Mouse (Mus musculus) granulocyte monocyte progenitor cell, adult 5-6 weeks (primary cell): ENCODE measurements at regions not wholly inside any gene's neighbourhood (a gene's known extent, or its start where the extent isn't known, plus 50 kb on each side); places are given as distances from the start of the nearest gene placed in this dataset.

Source experiments
- ATAC-seq: replicated peaks from 2 replicates; pipeline ENCODE4 v1.8.0; 2016; ENCODE audit warnings: mild to moderate bottlenecking, moderate TSS enrichment, inconsistent platforms; ENCODE audit not compliant: poor library complexity, severe bottlenecking

DNA sequence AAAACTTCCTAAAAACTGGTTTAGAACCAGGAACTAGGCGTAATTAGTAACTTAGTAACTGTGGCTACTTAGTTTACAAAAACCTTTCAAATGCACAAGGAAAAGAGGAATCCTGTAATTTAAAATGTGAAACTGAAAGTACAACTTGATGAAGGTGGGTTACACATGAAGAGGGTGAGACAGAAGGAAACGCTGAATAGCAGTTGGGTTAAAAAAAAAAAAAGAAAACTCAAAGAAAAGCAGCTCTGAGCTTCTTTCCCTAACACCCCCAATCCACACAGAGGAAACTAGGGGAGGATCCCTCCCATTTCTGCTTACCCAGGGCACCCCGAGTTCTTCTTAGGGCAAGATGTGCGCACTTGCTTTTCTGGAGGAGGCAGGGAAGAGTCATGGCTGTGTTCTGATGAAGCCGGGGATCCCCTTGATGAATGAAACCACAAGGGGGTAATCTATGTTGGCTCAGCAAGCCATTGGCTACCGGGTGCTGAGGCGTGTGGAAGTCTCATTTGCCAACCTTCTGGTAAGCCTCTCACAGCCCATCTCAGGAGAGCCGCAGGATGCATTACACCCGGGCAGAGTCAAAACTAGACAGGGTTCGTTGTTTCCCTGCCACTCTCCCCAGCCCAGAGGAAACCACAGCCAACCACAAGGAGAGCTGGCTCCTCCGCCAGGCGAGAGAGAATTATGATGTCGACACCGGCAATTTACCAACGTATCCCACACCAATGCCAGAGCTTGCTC is 167.4 kb upstream of the Klf14 start:
- peak; percentile 73 for ATAC-seq

DNA sequence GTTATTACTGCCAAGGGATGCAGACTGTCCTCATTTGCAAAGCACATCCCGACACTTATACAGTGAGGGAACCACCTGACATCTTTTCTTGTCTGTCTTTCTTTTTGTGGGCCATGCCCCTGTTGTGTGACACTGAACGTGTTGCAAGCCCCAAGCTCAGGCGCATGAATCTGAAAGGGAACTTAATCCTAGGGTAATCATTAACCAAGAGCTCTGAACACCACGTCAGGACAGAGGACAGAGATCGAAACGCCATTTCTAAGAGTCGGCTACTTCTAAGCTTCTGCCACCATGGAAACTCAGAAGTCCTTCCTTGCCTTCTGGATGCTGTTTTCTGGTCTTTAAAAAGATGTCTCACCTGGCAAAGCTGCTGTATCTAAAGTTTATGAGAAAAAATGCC is 170.3 kb upstream of the Klf14 start:
- no peak for ATAC-seq

DNA sequence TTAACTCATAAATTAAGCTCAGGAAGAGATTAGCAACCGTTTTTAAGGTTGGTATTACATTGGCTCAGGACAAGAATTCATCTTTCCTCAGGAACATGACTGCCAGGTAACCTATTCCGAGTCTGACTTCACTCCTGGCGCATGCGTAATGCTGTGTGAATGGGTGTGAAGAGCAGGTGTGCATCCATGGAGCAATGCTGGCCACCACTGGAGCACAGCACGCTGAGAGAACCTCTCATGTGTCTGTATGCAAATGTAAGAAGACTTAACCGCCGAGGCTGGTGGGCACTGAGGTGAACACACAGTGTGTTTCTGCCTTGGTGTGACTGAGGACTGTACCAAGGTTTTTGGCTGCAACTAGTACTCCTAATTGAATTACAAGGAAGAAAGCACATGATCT is 171.1 kb upstream of the Klf14 start:
- no peak for ATAC-seq

DNA sequence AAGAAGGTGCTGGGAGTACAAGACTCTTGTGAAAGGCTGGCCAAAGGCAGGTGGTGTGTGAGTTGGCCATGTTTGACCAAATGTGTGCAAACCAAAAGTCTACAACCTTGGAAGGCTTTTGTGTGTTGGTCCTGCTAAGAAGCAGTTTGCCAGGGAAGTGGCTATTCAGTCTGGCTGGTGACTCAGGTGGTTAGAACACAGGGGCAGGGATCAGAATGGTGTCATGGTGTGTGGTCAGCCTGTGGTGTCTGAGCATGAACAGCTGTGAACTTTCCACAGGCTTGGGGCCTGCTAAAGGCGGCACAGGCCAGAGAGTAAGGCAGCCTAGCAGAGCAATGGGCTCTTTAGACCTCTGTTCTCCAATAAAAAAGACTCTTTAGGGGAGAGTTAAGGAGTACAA is 171.6 kb upstream of the Klf14 start:
- no peak for ATAC-seq

DNA sequence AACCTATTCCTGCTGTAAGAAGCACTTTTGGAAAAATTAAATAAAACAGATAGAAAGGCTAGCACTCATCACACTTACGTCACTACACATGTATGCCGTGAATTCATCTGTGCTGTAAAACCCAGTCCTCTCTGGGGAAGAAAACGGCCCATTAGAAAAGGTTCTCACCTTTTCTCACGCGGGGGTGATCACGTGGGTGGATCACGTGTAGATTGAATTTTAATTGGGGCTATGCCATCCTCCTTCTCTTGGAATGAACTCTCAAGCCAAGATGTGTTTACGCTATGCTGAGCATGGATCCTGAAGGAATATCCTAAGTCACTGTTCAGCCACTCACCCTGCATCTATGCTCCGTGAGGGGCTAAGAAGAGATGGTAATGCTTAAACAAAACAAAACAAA is 172.8 kb upstream of the Klf14 start:
- no peak for ATAC-seq

DNA sequence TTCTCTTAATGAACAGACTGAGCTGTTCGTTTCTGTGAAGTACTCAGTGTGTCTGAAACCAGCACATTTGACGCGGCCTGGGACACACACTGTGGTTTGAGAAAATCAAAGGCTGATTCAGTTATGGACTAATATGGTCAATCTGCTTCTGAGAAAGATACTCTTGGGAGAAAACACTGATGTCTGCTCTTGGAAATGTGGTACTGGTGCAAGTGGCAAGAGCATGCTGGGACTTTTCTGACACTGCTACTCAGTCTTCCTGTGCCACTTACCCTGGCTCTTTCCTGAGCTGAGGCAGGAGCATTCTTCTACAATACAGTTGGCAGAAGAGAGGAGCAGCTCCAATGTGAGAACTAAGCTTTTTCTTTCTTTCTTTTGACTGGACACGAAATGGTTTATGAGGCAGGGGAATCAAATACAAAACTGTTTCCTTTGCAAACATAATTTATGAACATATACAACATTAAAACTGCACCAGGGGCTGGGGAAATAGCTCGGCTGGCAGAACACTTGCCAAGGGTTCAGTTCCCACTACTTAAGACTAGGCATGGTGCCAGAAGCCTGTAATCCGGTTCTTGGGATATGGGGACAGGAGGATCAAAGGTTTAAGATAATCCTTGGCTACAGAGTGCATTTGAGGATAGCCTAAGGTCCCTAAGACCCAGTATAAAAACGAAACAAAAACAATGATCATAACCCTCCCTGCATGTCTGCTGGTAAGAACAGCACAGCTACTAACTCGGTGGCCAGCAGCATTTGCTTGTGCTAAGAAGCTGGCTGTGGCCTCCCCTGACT is 173.7 kb upstream of the Klf14 start:
- ATAC-seq, result no peak

DNA sequence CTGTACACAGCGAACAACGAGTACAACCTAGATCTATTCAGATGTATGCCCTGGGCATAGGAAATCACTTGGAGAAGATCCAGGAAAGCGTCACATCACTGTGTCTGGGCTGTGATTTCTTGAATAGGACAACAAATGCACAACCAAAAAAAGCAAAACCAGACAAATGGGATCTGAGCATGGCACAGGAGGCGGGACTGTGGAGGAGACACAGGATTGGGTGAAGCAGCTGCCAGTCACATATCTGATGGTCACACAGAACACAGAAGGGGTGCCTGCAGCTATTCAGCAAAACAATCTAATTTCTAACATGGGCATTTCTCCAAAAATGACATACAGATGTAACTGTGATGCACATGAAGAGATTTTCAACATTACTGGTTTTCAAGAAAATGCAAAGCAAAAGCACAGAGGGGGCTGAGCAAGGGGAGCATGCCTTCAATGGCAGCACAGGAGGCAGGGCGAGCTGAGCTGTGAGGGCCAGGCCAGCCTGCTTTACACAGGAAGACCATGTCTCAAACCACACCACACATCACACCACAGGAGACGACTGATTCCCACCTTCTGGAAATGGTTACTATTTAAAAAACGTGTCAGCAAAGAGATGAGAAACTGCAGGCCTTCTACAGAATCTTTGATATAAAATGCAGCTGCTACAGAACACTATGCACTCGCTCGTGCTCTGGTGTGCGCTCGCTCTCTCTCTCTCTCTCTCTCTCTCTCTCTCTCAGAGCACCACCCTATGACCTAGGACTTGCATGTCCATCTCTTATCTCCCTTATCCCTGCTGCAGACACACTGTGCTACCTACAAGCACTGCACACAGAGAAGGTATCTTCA is 175.2 kb upstream of the Klf14 start:
- no peak for ATAC-seq

DNA sequence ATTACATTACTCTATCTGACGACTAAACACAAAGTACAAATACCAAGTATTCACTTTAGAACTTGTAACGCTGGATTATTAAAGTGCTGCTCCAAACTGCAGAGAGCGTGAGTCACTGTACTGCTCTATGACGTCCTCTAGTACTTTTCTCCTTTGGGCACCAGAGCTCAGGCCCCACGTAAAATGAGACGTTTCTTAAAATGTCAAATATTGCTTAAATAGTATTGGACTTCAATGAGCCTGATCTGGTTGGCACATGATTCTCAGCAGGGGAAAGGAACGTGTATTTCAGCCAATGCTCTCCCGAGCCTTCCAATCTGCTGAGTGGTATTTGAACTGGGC is 175.8 kb upstream of the Klf14 start:
- ATAC-seq, result no peak

DNA sequence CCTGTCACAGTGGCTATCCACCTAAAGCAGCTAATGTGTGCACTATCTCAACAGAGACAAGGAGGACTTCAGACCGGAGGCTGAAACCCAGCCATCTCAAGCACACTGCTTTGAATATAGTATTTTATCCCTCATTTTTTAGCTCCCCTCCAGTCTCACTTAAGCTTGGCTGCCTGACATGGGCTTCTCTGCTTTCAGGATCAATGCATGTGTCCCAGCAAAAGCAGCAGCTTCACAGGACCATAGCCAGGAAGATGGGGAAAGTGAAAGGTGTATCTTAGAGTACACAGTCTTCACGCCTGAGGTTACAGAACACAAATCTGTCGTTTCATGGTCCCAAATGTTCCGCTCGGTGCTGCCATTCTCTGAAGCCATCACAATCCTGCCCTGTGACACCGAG is 176.7 kb upstream of the Klf14 start:
- ATAC-seq, result no peak

DNA sequence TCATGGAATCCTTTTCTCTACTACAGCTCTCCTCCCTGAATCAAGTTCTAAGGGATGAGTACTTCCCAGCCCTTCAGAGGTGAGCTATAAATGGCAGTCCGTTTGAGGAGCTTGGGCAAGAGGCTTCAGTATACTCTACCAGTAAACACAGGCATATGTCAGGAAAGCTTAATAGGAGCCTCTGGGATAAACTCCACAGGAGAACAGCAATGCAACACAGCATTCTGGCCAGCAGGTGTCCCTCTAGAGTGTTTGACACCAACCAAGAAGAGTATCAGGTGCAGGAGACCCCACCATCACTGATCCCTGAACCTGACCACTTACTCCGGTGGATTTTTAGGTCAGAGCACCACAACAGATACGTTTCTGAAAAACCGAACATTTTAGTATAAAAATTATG is 178.0 kb upstream of the Klf14 start:
- ATAC-seq, result peak; percentile 61; the same call in 1 of the 2 replicates

DNA sequence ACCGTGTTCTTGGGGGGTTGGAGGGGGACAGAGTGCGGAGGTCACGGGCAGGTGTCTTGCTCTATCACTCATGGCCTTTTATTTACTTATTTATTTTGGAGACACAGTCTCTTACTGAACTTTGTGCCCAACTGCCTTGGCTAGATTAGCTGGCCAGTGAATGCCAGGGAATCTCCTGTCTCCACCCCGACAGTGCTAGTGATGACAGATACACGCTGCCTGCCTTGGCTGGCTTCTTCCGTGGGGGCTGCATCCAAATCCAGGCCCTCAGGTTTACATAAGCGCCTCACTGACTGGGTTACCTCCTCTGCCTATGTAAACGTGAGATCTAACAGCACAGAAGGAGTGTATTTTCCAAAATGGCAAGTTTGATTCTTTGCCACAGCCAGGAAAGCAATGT is 178.5 kb upstream of the Klf14 start:
- no peak for ATAC-seq

DNA sequence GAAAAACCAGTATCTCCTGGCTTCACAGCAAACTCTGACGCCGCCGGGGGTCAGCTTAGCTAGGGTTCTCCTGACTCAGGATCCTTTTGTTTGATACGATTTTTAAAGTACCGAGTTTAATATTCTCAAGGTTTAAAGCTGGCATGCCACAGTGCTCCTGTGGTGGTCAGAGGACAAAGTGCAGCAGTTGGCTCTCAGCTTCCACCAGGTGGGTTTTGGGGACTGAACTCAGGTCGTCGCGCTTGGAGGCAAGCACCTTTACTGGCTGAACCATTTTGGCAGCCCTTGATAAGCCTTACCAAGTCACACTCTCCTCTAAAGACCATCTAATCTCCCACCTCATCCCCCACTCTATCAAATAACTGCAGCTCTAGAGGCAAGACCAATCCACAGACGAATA is 181.1 kb upstream of the Klf14 start:
- no peak for ATAC-seq

DNA sequence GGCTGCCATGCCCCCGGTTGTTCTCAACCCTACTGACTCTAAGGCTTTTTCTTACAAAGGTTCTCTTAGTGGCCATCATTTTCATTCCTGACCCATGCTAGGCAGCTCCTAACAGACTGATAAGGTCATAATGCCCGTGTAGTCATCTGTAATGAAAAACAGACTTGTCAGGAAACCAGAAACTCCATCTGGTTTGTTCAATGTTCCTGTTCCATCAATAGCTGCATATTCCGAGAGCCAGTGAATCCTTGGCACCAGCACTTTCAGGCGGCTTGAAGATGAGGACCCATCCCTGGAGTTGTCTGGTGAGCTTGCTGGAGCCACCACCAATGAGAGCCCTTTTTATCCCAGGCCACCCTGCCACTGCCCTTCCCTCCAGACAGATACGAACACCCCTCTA is 181.7 kb upstream of the Klf14 start:
- no peak for ATAC-seq

DNA sequence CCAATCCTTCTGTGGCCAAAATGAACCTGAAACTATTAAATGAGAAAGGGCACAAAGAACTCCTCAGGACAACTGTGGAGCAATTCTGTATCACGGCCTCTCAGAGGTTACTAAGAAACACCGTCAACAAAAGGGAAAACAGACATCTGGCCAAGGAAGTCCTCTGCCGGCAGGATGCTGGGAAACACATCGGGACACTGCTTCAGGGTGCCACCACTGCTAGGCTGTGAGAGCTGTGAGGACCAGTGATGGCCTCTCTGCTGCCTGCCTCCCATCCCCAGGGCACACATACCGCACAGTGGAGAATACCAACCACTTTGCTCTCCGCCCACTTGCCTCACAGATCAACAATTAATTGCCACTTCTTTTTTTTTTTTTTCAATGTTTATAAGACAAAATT is 182.6 kb upstream of the Klf14 start:
- ATAC-seq, result no peak

DNA sequence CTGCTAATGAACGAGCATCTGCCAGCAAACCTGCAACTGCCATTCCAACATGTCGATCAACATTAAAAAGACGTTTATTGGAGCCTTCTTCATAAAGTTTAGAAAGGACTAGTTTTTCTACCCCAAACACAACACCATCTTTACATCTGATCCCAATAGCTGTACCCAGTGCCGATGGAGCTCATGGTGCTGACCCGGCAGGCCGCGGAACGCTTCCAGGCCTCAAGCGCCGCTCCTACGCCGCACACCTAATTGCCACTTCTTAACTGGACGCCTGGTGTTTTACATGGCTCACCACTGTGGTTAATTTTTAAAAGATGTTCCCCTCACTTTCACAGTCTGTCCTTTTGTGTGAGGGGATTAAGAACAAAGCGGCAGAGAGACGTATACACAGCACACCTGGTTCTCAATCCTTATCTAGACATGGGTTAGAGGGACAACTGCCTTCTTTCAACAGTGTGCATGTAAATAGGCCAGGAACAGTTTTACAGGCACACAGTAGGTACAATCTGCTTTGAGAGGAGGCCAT is 183.7 kb upstream of the Klf14 start:
- ATAC-seq, result peak; percentile 53

DNA sequence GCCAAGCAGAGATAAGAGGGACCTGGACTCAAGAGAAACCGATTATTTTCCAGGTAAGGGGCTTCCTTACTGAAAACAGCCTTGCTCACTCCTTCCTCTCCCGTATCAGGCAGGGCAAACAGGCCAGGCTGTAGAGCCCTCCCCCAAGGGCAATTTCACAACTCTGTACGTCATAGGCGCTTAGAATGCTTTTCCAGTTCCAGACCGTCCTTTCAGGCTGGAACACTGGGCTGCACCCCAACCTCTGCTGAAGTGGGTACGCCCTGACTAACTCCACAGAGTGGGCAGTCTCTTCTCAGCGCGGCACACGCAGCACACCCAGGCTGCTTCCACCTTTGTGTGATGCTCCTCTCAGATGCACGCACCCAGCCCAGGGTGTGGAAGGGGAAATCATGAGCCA is 186.8 kb upstream of the Klf14 start:
- peak; percentile 81 for ATAC-seq

DNA sequence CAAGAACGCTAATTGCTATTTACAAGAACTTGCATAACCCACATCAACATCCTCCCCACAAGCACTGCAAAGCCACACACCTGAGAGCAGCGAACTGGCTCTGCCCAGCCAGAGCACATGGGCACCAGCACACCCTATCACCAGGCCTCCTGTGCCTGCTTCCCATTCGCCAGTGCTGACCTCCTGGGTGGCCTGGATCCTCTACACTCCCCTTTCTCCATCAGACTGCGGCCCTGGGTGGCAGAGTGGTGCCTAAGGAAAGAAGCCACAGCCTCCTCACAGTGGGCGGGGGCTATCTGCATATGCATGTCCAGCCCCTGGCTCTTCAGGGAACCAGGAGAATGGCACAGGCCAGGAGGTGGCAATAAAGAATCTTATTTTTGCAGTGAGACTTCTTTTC is 187.9 kb upstream of the Klf14 start:
- ATAC-seq, result no peak

DNA sequence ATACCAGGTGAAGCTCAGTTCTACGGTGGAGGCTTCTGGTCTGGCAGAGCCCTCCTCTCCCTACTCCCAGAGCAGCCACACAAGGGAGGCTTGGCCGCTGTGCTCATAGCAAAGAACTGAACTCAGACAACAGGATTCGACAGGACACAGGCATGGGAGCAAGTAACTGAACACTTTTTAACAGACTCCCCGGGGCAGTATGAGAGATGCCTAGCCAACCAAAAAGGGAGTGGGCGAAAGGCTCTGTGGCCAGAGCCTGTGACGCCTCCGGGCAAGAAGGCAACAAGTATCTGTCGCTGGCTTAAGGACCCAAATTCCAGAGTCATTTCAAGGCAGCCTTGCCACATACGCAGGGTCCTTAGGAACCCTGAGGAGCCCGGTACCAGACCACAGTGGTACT is 188.8 kb upstream of the Klf14 start:
- no peak for ATAC-seq

DNA sequence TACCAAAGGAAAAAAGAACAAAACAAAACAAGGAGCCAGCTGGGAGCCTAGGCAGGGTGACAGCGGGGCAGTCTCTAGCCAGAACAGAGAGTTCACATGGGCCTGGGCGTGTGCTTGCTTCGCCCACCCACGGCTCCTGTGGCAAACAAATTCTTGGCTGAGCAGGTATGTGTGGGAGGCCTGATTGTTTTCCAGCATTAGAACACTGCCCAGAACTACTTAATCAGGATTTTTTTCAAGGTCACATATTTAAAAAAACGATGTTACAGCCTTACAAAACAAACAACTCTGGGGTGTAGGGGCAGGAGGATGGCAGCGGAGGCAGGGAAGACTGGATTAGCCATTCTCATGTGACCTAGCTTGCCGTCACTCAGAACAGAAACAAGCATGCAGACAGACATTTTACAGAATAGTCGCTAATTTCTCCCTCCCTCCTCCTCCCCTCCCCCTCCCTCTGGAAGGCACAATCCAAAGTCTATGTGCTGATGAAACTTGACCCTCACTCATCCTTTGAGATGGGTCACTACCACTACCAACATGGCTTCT is 189.5 kb upstream of the Klf14 start:
- ATAC-seq, result no peak

DNA sequence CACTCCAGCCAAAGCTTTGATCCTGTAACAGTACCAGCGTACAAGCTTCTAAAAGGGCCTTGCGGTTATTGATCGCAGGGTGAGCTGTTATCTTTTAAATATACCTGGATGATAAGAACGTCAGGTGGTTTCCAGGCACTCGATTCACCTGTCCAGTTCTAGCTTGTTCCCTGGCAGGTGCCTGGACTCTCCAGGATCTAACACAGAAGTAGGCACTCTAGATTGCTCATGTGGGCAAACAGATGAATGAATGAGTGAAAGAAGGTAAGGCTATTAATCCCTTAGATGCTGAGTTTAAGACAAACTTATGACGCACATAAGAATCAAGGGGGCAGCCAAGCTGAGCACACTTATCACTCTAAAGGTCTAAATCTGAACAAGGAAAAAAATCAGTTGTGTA is 190.3 kb upstream of the Klf14 start:
- no peak for ATAC-seq

DNA sequence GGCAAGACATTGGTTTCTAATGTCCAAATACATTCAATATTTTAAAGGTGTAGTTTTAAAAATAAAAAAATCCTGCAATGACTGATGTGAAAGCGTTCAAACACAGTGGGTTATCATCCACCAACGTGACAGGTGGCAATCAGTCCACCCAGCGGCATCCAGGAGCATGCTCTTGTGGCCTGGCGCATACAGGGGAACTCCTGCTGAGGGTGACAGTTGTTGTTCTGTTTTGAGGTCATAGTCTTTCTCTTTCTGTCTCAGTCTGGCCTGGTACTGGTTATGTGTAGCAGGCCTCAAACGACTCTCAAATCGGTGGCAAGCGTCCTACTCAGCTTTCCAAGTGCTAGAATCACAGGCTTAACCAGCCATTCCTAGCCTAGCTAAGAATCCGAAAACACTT is 191.5 kb upstream of the Klf14 start:
- no peak for ATAC-seq
